Mouse (Mus musculus) heart, embryonic 13.5 days (tissue): ENCODE results near the gene Itsn2. TPM values are rescaled to one million over a fixed set of nuclear protein-coding genes. Genes with fewer than 3 reads are reported as not detected.
"Not testable (repeated sequence)": the region's sequence is repeated elsewhere in the genome, so short reads cannot be mapped to it uniquely, and the experiment has no call there.

Experiments used
- ATAC-seq: fragments of 200-750 bp; cut with Nextera tagmentation; 2 replicates; pipeline ENCODE4 v1.8.0; 2017; ENCODE audit warnings: moderate TSS enrichment; ENCODE audit not compliant: insufficient number of reproducible peaks, low FRiP score, low TSS enrichment; ENCODE audit errors: extremely low read depth
- H3K27ac ChIP-seq: fragments of 300-500 bp; sonication (generic); replicated peaks from 2 replicates; pipeline ENCODE4 v1.5.1; 2015; ENCODE audit warnings: moderate library complexity, mild to moderate bottlenecking, inconsistent platforms
- H3K27me3 ChIP-seq: fragments of 300-500 bp; sonication (generic); replicated peaks from 2 replicates; pipeline ENCODE4 v1.6.1; 2015; ENCODE audit warnings: mild to moderate bottlenecking, inconsistent platforms
- H3K36me3 ChIP-seq: fragments of 300-500 bp; sonication (generic); 2 replicates; pipeline ENCODE4 v1.6.1; 2015; ENCODE audit warnings: mild to moderate bottlenecking, inconsistent platforms
- H3K4me1 ChIP-seq: fragments of 300-500 bp; sonication (generic); 2 replicates; pipeline ENCODE4 v1.6.1; 2015; ENCODE audit warnings: inconsistent platforms
- H3K4me2 ChIP-seq: fragments of 300-500 bp; sonication (generic); 2 replicates; pipeline ENCODE4 v1.6.1; 2015; ENCODE audit warnings: inconsistent platforms, mild to moderate bottlenecking, moderate library complexity
- H3K4me3 ChIP-seq: fragments of 300-500 bp; sonication (generic); 2 replicates; pipeline ENCODE4 v1.5.1; 2015; ENCODE audit warnings: moderate library complexity, mild to moderate bottlenecking, inconsistent platforms
- H3K9ac ChIP-seq: fragments of 300-500 bp; sonication (generic); 2 replicates; pipeline ENCODE4 v1.6.1; 2015; ENCODE audit warnings: inconsistent platforms, mild to moderate bottlenecking, moderate library complexity
- H3K9me3 ChIP-seq: fragments of 300-500 bp; sonication (generic); 2 replicates; pipeline ENCODE4 v1.6.1; 2016; ENCODE audit warnings: inconsistent platforms
- WGBS: fragments of 180-500 bp; shearing (Covaris S2); methylation state at CpG from one replicate; pipeline ENCODE4 v1.1.7; 2015; ENCODE audit warnings: mixed read lengths; 5-methylcytosine and 5-hydroxymethylcytosine counted together
- polyA plus RNA-seq: library from polyadenylated mRNA; unstranded; fragments of >200 nt; fragmentation: Nextera tagmentation; extraction: Ambion mirVana; gene quantifications from 2 replicates; pipeline ENCODE4 v1.2.1, GENCODE M21; 2015

Gene Itsn2
- polyA plus RNA-seq, 1 experiment from 2014 or later = 27.9 TPM

GRCm38 (mm10) chr12:4744486-4744885, 152.0 kb downstream of the Itsn2 start:
- H3K9me3 ChIP-seq = no peaks in the 10 kb centered on the region
- H3K4me2 ChIP-seq = no peak overlapping the region
- H3K36me3 ChIP-seq = no peaks in the 10 kb centered on the region
- WGBS = 81% methylated on average over 10 of the region's 10 CpGs
- H3K9ac ChIP-seq = no peak overlapping the region
- H3K4me1 ChIP-seq = no peaks in the 10 kb centered on the region
- H3K27me3 ChIP-seq = no peaks in the 10 kb centered on the region
- no peak overlapping the region for H3K27ac ChIP-seq
- ATAC-seq = no peak
- H3K4me3 ChIP-seq = no peak overlapping the region

- not testable (repeated sequence) for H3K4me3 ChIP-seq, ATAC-seq, H3K9me3 ChIP-seq, H3K4me2 ChIP-seq, H3K36me3 ChIP-seq, H3K9ac ChIP-seq, H3K27ac ChIP-seq, H3K4me1 ChIP-seq, H3K27me3 ChIP-seq
- WGBS = 85% methylated on average over 4 of the region's 4 CpGs
Observed at GRCm38 (mm10) chr12:4754451-4754850, 162.0 kb downstream of the Itsn2 start.

DNA sequence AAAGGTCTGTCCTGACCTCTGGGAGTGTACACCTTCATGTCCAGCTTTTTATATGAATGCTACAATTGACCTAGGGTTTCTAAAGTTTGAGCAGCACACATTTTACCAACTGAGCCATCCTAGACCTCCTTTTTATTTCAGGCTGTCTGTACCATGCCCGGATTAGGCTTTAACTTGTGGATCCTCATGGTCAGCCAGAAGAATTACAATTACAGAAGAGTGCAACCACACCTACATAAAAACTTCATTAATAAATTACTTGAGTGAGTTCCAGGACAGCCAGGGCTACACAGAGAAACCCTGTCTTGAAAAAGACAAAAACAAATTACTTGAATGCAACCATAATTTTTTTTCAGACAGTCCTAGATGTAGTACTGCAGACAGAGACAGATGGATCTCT, 164.6 kb downstream of the Itsn2 start:
- Histone ChIP-seq H3K9ac (no peak overlapping the region), H3K36me3 (no peaks in the 10 kb centered on the region), H3K27me3 (no peaks in the 10 kb centered on the region), H3K4me2 (no peak overlapping the region), H3K9me3 (no peaks in the 10 kb centered on the region), H3K4me1 (no peaks in the 10 kb centered on the region), H3K27ac (no peak overlapping the region), H3K4me3 (no peak overlapping the region)
- 66% methylated on average over 1 of the region's 1 CpGs for WGBS
- ATAC-seq = no peak

Other genes with a start within 250 kb of the Itsn2 start
- gene Ncoa1, start 115.5 kb upstream of the Itsn2 start, polyA plus RNA-seq = 4.4 and 4.9 TPM in 2 replicates
- not detected in 2 replicates for gene Gm3625, start 289 bp downstream of the Itsn2 start, polyA plus RNA-seq
- gene Fam228a, start 145.8 kb downstream of the Itsn2 start, polyA plus RNA-seq = 0.13 TPM in 1 of 2 replicates, not detected in the other
- 1.5 and 2.0 TPM in 2 replicates for gene Pfn4, start 176.4 kb downstream of the Itsn2 start, polyA plus RNA-seq
- gene Fam228b, start 176.6 kb downstream of the Itsn2 start, polyA plus RNA-seq = 2.8 TPM in 2 replicates
- 96.1 and 117 TPM in 2 replicates for gene Sf3b6, start 224.9 kb downstream of the Itsn2 start, polyA plus RNA-seq
- 8.8 and 9.2 TPM in 2 replicates for gene Fkbp1b, start 249.0 kb downstream of the Itsn2 start, polyA plus RNA-seq